Mouse (Mus musculus) heart, adult 2 months (tissue): Measurements from ENCODE around the gene Col1a2.

Experiments used
- CTCF ChIP-seq: fragments of 200-600 bp; IDR thresholded peaks from 2 replicates; pipeline ENCODE4 v1.8.1; 2022; ENCODE audit warnings: antibody characterized with exemption, mild to moderate bottlenecking, moderate library complexity
- EP300 ChIP-seq: fragments of 200-500 bp; IDR thresholded peaks from 2 replicates; pipeline ENCODE4 v1.6.1; 2011; ENCODE audit warnings: low read depth, low read length, control low read depth; ENCODE audit not compliant: insufficient read depth
- POLR2A ChIP-seq: fragments of 200-500 bp; IDR thresholded peaks from 2 replicates; pipeline ENCODE4 v1.6.1; 2011; ENCODE audit warnings: mild to moderate bottlenecking, low read depth, low read length, control low read depth; ENCODE audit not compliant: insufficient read depth

DNA sequence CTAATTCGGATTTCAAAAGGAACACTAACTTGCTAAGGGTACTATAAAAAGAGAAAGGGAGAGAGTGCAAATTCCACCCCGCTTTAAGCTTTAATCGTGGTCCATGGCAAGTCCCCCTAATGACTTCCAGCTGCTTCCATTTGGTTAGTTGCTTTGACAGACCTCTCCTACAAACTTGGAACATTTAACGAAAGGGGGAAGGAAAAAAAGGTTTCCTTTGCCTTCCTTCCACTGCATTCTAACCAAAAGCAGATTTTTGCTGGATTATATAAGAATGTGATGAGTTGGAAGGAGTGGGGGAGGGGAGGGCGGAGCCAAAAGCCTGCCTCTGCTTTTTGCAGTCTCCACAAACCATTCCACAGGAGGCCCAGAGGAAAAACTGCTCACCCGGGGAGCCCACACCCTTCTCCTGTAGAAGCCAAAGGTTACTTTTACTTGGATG, 47.0 kb upstream of the Col1a2 start:
- TF ChIP-seq CTCF (no peak), POLR2A (peak; percentile 51), EP300 (no peak)
